Mouse (Mus musculus) gastrocnemius, adult 8-10 months (tissue): ENCODE results near the gene D430041D05Rik. TPM values are rescaled to one million over a fixed set of nuclear protein-coding genes. Genes with fewer than 3 reads are reported as not detected.

ENCODE experiments used
- DNase-seq, 2 experiments: peaks; one replicate each; pipeline ENCODE4 v3.0.0; 2022; ENCODE audit warnings: low spot score in 2 of 2
- total RNA-seq, 4 experiments: library from RNA; stranded (reverse); gene quantifications; 2 replicates each; pipeline ENCODE4 v1.2.4; 2022

D430041D05Rik gene
- total RNA-seq, 4 experiments from 2014 or later = 1.7 to 2.7 (median 1.9) TPM

DNA sequence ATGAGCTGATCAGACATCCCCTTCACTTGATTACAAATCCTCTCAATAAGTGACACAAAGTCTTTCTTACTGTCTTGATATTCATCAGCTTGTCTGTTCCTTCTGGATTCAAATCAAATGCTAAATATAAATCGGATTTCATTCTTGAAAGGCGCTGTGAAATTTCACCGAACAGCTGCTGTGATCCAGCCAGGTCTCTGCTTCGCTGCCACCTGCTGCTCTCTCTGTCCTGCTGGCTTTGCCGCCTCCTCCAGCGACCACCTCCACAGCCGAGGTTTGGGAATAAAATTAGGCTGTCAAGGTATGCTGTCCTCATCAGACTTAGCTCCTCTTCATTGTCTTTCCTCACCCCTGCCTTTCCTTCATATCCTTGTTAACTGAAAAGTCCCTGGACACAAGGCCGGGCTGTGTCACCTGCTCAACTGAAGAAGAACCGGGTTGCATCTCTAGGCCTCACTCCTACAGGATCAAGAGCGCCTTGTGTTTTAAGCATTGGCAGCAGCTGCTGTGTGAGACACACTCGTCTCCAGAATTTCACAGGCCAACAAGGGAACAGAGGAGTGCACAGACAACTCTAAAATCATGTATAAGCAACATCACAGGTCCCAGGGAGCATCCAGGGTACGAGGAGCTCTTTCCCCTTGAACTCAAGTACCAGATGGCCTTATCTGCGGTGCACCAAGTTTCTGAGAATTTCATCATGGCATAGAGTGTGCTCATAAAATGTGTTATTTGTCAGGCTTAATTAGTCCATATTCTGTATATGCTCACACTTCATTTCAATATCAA lies 59.2 kb downstream of the D430041D05Rik start:
- DNase-seq = no peak

DNA sequence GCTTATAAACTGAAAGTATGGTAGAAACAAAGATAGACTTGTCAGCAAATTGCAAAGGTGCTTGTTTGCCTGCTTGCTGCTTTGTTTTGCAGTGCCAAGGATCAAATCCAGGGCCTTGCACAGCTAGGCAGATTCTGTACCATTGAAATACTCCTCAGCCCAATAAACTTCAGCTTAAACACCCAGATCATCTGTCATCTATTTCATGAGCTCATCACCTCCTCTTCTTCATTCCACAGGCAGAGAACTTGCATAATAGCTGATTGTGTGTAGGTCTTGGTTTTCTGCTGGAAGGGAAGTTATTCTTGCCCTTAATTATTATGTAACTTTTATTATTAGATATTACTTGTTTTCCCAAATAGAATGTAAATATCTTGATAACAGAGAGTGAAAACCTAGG lies 73.2 kb downstream of the D430041D05Rik start:
- no peak for DNase-seq

DNA sequence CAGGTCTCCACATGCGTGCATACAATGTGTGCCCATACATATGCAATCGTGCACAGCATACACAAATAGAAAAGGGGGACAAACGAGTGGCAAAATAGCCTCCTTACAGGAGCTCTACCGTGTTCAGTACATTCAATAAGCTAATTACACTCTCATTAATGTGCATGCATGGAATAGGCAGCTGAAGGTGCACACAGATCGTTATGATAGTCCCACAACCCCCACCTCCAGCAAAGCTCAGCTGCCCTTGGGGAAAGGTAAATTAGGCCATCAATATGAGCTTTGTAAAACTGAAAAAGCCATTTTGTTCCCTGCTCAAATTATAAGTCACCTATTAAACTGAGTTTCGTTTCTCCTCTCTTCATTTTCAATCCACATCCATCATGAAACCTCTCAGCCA lies 75.0 kb downstream of the D430041D05Rik start:
- no peak for DNase-seq

DNA sequence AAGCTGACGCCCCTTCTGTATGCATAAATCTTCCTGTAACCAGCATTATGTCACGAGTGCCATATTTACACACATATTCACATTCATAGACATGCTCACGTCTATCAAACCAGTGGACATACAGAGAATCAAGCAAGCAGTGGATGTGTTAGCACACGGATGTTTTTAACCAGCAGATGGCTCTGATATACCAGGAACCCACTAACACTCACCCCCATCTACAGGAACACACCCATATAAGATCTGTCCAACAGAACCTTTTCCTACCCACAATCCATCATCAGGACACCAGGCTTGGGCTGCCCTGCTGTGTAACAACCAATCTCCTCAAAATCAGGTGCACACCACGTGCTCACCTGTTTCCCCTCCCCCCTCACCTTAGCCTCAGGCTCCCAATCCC lies 76.9 kb downstream of the D430041D05Rik start:
- no peak for DNase-seq

DNA sequence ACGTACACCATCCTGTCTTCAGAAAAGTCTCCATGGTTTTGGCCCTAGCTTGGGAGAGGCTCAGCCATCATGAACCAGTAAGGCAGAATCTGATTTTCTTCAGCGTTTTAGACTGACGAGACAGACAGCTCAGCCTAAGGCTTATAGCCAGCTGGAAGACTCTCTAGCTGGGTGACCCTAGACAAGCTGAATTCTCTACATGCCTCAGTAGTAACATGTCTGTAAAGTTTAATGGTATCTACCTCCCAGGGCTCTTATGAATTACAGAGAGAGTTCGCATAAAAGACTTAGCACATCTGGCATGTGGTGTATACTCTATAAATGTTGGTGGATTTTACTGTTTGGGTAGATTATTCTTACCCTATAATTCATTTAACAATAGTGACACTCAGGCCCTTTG lies 78.1 kb downstream of the D430041D05Rik start:
- no peak for DNase-seq

DNA sequence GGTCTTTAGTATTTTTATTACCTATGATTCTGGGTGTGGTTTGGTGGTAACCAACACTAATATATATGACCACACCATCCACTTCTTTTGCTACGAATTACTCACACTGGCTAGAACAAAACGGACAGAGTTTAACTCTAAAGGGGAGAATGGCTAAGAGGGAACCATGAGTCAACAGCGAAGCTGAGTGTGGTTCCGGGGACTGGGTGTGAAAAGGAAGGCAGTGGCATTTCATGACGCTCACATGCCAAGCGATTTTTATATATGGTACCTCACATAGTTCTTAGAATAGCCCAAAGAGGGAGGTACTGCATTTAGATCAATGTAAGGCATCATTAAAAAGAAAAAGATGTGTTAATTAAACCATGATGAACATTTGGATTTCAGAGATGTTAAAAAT lies 79.6 kb downstream of the D430041D05Rik start:
- DNase-seq = no peak

DNA sequence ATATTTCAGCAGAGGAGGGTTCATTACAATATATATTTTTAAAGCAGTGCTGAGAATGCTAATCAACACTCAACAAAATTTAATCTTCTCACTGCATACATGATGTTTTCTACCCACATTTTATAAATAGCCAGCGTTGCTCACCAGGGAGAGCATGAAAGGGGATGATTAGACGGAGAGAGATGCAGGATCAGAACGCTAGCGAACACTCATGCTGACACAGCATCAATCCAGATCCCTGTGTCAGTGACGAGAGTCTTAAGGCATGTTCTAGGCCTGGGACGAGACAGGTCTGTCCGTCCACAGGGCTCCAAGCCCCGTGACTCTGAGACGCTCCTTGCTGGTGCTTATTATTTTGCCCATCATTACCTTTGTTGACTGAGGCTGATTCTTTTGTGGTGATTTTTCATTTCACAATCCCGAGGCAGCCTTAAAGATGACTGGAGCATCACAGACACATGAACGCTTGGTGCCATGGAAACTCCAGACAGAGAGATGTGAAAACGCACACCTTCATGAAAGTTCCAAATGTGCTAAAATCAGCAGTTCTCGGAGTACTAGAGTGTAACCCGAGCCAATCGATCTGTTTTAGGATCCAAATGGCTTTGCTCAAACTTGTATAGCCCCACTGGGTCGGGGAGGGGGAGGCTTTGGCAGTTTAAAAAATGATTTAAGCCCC lies 83.6 kb downstream of the D430041D05Rik start:
- no peak for DNase-seq

DNA sequence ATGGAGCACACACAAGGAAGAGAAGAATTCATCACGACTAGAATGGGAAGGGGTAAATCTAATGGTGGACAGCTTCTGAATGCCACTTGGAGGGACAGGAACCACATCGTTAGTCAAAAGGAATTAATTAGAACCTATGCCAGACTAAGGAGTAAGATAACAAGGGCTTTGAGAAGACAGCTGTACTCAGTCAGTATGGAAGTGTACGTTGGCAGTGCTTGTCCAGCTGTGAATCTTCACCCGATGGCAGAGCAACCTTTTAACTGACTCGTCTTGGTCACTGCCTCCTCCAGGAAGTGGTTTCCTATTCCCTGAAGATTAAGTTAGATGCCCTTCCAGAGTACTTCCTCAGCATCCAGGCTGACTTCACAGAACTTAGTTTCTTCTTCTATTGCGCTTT lies 87.0 kb downstream of the D430041D05Rik start:
- DNase-seq = no peak

DNA sequence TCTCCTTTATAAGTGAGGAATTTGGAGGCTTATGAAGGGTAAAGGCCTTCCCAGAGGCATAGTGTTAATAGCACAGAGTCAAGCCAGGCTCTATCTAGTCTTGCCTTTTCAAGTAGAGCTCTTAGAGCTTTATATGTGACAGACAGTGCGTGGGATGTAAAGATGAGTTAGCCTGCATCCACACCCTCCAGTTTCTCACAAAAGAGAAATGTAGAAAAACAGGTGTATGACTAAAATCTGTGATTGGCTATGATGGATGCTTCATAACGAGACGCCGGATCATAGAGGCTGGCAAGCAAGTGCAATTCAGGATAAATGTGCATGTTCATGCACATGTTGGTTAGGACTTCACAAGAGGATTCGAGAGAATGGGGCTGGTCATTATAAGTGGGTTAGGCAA lies 87.5 kb downstream of the D430041D05Rik start:
- no peak for DNase-seq

DNA sequence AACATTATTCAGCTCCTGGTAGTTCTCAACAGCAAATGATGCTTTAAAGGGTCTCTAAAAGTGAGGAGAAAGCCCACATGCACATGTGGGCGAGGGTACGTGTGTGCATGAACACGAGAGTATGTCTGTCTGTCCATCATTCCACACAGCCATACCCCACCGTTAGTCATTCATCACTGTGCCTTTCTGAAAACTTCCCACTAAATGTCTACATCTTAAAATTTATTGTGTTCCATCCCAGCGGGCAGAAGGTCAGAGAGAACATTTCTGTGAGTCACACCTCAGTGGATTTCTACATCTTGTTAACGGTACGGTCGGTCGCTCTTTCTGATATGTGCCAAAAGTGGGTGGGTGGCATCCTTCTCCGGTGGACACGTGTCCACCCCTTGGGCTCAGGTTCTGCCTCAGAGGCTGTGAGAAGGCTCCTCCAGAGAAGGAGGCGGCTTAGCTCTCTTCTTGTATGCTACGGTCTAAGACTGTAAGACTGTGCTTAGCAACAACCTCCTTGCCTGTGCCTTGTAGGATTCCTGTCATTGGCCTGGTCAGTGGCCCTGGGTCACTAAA lies 90.7 kb downstream of the D430041D05Rik start:
- no peak for DNase-seq

DNA sequence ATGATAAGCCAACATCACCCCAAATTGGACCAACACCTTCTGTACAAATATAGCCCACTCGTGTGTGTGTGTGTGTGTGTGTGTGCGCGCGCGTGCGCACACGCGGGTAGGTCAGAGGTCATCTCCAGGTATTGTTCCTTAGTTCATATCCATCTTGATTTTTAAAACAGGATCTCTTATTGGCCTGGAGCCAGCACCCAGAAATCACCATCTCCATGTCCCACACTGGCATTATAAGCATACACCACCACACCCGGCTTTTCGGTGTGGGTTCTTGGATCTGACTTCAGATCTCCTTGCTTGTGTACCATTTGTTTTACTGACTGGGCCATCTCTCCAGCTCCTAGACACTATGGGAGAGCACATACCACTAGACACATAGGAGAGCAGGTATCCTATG lies 91.4 kb downstream of the D430041D05Rik start:
- DNase-seq = no peak

DNA sequence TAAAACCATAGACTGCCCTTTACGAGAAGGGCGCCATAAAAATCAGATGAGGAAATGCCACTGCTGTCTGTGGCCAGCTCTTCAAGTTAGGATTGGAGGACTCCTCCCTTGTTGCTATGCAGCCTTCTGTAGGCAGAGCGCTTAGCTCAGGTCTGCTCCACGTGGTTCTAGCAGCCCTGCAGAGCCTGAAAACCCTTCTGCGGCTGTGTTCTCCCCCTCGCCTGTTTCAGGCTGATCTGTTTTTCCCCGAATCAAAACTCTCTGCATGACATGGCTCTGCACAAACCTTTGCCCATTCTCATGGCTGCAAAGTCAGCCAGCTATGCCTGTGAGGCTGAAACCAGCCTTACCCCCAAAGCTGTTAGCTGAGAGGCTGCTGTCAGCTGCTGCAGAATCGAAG lies 91.9 kb downstream of the D430041D05Rik start:
- DNase-seq = no peak

DNA sequence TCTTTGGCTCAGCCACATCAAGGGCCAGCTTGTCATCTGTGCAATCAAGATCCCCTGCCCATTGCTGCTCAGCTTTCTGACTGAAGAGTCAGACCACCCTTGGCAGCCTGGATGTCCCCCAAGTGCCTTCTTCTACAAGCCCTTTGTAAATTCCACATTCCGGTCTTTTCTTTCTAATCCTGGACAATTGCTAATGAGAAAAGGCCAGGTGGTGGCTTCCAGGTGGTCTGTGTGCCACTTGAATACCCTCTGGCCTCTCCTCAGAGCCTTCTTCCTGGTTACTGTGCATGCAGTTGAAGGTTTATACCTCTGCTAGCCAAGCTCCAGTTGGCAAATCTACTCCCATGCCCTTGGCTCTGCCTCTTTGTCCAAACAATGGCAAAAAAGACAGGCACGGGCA lies 92.6 kb downstream of the D430041D05Rik start:
- no peak for DNase-seq

DNA sequence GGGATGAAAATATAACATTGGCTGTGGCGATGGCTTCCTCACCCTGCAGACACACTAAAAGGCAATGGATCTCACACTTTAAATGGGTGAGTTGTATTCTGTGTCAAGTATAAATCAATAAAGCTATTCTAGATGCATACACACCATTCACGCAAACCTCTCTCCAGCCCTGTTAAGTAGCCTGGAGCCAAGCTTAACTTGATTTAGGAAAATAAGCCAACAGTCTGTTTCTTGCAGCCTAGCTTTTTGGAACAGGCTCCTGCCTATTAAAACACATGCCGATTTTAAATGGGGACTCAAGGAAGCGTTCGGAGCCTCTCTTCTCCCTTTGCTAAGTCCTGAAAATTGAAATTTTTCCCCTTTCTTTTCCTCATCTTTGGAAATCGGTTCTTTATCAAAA lies 93.2 kb downstream of the D430041D05Rik start:
- DNase-seq = no peak

DNA sequence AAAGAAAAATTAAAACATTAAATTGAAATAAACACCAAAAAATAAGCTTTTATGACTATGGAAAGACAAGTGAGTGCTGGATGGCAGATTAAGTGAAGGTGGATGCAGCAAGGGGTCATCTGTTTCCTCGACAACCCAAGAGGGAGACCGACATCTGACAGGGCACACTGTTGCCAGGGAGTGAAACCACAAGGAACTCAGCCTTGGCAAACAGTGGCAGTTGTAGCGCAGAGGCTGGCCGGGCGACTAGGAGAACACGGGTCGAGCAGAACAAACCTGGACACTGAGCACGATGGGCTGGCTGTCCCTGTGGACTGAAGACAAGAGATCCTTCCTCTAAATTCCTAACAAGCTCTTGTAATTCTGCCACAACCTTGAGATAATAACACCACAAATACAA lies 94.3 kb downstream of the D430041D05Rik start:
- DNase-seq = no peak

DNA sequence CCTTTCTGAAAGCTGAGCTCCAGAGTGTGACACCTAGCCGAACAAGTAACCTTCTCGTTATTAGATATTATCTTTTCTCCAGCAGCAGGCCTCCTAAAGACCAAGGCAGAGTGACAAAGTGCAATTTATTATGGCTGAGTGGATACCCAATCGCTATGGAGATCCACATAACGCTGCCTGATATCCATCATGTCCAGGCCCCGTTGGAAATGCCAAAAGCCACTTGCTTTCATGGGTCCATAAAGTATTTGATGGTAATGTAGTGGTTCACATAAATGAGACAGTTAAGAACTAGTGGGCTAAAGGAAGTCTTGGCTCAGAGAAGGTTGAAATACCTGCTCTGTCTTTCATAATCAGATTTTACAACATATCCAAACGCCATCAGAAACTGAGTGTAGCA lies 97.6 kb downstream of the D430041D05Rik start:
- no peak for DNase-seq

DNA sequence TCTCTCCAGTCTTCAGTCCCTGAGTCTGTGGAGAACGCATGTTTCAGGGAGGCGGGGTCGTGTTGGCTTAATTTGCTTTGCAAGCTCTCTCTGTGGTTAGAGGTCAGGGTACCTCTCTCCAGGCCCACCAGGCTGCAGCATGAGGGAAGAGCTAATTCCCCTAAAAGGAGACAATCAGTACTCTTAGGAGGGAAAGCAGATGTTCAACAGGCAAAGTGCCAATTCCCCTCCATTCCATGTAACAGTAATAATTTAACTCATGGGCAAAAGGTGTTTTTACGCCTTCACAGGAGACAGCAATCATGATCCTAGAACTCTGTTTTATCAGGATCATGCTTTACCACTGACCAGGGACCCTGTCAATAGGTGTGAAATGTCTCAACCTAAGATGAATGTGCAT lies 103.7 kb downstream of the D430041D05Rik start:
- DNase-seq = no peak

DNA sequence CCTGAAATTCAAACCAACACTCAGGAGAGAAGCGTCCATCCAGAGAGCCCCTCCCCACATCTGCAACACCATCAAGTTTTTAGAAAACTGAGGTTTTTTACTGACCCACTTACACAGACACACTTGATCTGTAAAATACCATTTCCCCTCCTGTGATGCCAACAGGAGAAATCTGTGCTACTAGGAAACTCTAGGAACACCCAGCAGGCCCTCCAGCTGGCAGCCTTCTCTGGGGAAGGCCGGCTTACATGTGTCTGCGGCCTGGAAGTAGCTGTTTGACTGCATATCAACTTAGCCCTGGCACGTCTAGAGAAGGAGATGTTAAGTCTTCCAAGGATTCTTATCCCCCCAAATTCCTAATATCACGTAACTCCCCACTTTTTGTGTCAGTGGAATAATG lies 105.1 kb downstream of the D430041D05Rik start:
- DNase-seq = no peak

DNA sequence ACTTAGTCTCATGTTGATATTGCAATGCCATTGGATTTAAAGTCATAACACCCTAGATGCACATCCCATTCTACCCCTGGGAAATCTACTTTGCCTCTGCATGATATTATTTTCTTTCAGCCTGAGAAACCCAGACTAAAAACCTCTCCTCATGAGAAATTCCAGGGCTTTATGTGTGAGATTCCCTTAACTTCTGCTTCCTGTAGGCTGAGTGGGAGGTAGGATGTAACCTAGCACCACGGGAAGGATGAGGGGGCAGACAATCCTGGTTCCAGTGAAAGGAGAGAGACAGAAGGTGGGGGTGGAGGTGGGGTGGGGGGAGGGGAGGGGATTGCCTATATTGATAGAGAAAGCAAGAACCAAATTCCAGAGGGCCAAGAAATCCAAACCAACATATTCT lies 110.9 kb downstream of the D430041D05Rik start:
- no peak for DNase-seq

DNA sequence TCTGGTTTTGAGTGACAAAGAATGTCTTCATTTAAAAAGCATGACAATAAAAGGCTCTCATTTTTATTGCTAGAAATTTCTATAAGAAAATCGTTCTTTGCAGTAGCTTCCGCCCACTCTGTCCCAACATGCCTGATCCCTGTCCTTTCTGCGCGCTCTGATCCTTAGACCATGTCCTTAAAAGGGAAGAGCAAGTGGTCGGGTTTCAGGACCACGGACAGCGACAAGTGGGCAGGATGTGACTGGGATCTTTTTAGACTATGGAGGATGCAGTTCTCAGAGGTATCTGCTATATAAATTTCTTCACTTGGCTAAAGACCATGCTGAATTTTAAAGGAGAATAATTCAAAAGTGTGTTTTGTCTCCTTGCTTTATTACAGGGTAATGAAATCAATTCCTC lies 111.7 kb downstream of the D430041D05Rik start:
- DNase-seq = no peak

DNA sequence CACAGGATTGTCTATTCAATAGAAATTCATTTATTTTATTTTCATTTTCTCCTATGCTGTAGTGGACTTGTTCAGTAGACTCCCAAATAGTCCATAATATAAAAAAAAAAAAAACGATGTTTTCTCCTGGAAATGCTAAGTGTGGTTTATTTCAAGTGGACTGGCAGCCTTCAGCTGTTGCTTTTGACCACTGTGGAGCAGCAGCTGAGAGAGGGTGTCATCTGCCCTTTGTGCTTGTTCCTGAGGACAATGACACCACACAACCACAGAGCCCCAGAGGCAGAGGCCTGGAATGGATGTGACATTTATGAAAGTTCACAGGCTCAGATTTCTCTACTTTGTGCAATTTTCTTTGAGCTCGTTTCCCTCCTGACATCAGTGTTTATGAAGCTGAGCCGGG lies 124.0 kb downstream of the D430041D05Rik start:
- DNase-seq = no peak

DNA sequence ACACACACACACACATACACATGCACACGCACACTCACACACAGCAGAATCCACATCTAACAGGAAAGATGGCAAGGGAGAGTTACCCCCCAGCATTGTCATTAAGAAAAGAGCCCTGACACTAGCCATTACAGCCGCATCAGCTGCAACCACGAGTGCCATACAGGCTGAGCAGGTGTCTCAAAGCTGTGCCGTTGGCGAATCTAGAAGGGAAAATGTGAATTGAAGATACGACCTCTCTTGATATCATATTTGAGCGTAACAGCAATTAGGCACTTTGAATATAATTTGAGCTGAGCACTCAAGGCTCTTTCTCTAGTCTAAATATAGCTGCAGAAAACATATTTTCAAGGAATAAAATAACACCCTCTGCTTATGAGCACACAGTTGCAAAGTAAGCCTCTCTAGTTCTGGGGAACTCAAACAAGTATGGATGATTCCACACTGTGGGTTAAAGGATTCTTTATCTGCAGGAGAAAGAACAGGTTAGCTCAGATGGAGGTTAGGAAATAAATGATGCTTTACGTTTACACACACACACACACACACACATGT lies 127.3 kb downstream of the D430041D05Rik start:
- no peak for DNase-seq

DNA sequence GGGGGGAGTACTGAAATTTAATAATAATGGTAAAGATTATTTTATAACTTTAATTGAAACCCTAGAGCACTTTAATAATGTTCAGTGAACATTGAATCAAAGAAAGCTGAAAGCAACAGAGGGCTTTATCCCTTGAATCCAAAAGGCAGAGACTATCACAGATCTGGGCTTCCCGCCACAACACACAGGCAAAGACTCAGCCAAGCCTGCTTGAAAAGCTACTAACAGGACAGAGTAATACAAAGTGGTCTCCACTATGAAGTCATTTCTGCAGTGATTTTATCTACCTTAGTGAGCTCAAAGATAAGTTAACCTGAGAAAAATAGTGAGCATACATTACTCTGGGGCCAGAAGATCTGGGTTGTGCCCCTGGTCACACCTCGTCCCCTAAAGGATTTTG lies 128.0 kb downstream of the D430041D05Rik start:
- DNase-seq = no peak
